Mouse (Mus musculus) ES-Bruce4 (cell line): ENCODE measurements around the gene Mme. TPM values are rescaled to one million over a fixed set of nuclear protein-coding genes. Genes with fewer than 3 reads are reported as not detected.

Source experiments
- H3K27ac ChIP-seq: 2 replicates; pipeline ENCODE4 v1.5.1; 2012; ENCODE audit warnings: low read length, inconsistent platforms; ENCODE audit not compliant: insufficient read depth
- H3K27me3 ChIP-seq: 2 replicates; pipeline ENCODE4 v1.6.1; 2012; ENCODE audit warnings: mild to moderate bottlenecking, low read length, inconsistent platforms; ENCODE audit not compliant: control insufficient read depth, poor library complexity, insufficient read depth, severe bottlenecking
- H3K36me3 ChIP-seq: 2 replicates; pipeline ENCODE4 v1.6.1; 2012; ENCODE audit warnings: inconsistent platforms, mild to moderate bottlenecking, low read length, moderate library complexity; ENCODE audit not compliant: control insufficient read depth, poor library complexity, insufficient read depth, severe bottlenecking
- H3K4me1 ChIP-seq: one replicate; pipeline ENCODE4 v1.8.1; 2011; ENCODE audit warnings: low read length; ENCODE audit not compliant: control insufficient read depth, insufficient read depth
- H3K4me3 ChIP-seq: 2 replicates; pipeline ENCODE4 v1.5.1; 2011; ENCODE audit warnings: low read depth, mild to moderate bottlenecking, low read length
- H3K9ac ChIP-seq: 2 replicates; pipeline ENCODE4 v1.6.1; 2012; ENCODE audit warnings: low read depth, mild to moderate bottlenecking, inconsistent platforms; ENCODE audit not compliant: poor library complexity, severe bottlenecking
- H3K9me3 ChIP-seq: replicated peaks from 2 replicates; pipeline ENCODE4 v1.6.1; 2012; ENCODE audit warnings: mild to moderate bottlenecking, low read length, inconsistent platforms; ENCODE audit not compliant: control insufficient read depth, poor library complexity, insufficient read depth, severe bottlenecking
- CTCF ChIP-seq: IDR thresholded peaks from one replicate; pipeline ENCODE4 v1.8.1; 2011; ENCODE audit warnings: low read depth, low read length
- EP300 ChIP-seq: IDR thresholded peaks from 2 replicates; pipeline ENCODE4 v1.6.1; 2011; ENCODE audit warnings: low read depth, low read length; ENCODE audit not compliant: insufficient read depth
- POLR2A ChIP-seq: IDR thresholded peaks from one replicate; pipeline ENCODE4 v1.8.1; 2011; ENCODE audit warnings: low read length; ENCODE audit not compliant: insufficient read depth
- polyA plus RNA-seq: library from polyadenylated mRNA; stranded (reverse); fragments of >200 nt; gene quantifications from 2 replicates; pipeline ENCODE4 v1.2.4, GENCODE M21; 2011; ENCODE audit warnings: low read depth; ENCODE audit not compliant: missing spikeins, insufficient read depth, insufficient read length

Gene Mme
- polyA plus RNA-seq, 1 experiment = 80.3 TPM

GRCm38 (mm10) chr3:63351680-63352260 lies 110.4 kb downstream of the Mme start:
- TF ChIP-seq POLR2A (no peak), EP300 (no peak), CTCF (no peak)
- Histone ChIP-seq H3K36me3 (peaks cover 6% of the 10 kb centered on the region), H3K4me1 (no peaks in the 10 kb centered on the region), H3K27ac (no peak overlapping the region), H3K9ac (no peak overlapping the region), H3K9me3 (no peaks in the 10 kb centered on the region), H3K27me3 (no peaks in the 10 kb centered on the region), H3K4me3 (no peak overlapping the region)

DNA sequence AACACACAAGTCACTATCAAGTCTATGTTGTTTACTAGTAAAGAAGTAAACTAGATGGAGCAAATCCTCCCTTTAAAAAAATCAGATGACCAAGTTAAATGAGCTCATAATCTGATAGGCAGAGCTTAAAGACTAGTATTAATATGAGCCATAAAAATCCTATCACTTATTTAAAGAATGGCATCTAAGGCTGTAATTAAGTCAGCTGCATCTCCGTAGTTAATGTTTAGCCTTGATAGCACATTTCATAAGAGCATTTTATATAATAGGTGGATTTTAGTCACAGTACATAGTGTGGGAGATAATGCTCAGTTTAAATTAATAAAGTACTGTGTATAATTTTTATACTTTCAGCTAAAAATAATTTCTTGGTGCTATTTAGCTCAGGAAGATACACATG lies 118.2 kb downstream of the Mme start:
- Histone ChIP-seq H3K27ac (no peak overlapping the region), H3K27me3 (no peaks in the 10 kb centered on the region), H3K9me3 (no peaks in the 10 kb centered on the region), H3K4me3 (no peak overlapping the region), H3K9ac (no peak overlapping the region), H3K4me1 (no peaks in the 10 kb centered on the region), H3K36me3 (no peaks in the 10 kb centered on the region)
- TF ChIP-seq CTCF = no peak
- TF ChIP-seq POLR2A = no peak
- no peak for TF ChIP-seq EP300

- TF ChIP-seq CTCF = no peak
- TF ChIP-seq EP300 = no peak
These were observed 143.7 kb downstream of the Mme start for GRCm38 (mm10) chr3:63384989-63385388.

GRCm38 (mm10) chr3:63390774-63391173 lies 149.4 kb downstream of the Mme start:
- no peaks in the 10 kb centered on the region for H3K9me3 ChIP-seq
- H3K4me1 ChIP-seq = no peaks in the 10 kb centered on the region
- H3K36me3 ChIP-seq = no peaks in the 10 kb centered on the region
- H3K4me3 ChIP-seq = no peak overlapping the region
- TF ChIP-seq POLR2A = no peak
- TF ChIP-seq CTCF = no peak
- TF ChIP-seq EP300 = no peak
- H3K27ac ChIP-seq = no peak overlapping the region
- H3K27me3 ChIP-seq = no peaks in the 10 kb centered on the region
- no peak overlapping the region for H3K9ac ChIP-seq

More at GRCm38 (mm10) chr3:63384989-63385388, 143.7 kb downstream of the Mme start:
- Histone ChIP-seq H3K27ac (no peak overlapping the region), H3K9ac (no peak overlapping the region), H3K27me3 (no peaks in the 10 kb centered on the region), H3K4me1 (no peaks in the 10 kb centered on the region), H3K9me3 (no peaks in the 10 kb centered on the region), H3K4me3 (no peak overlapping the region), H3K36me3 (peaks cover 3% of the 10 kb centered on the region; the same call in 1 of the 2 replicates)

GRCm38 (mm10) chr3:63391348-63391747 lies 150.0 kb downstream of the Mme start:
- H3K4me3 ChIP-seq = no peak overlapping the region
- H3K27ac ChIP-seq = no peak overlapping the region
- no peak overlapping the region for H3K9ac ChIP-seq
- no peak for TF ChIP-seq EP300
- no peak for TF ChIP-seq POLR2A
- H3K36me3 ChIP-seq = no peaks in the 10 kb centered on the region
- no peaks in the 10 kb centered on the region for H3K4me1 ChIP-seq
- H3K9me3 ChIP-seq = no peaks in the 10 kb centered on the region
- no peaks in the 10 kb centered on the region for H3K27me3 ChIP-seq

DNA sequence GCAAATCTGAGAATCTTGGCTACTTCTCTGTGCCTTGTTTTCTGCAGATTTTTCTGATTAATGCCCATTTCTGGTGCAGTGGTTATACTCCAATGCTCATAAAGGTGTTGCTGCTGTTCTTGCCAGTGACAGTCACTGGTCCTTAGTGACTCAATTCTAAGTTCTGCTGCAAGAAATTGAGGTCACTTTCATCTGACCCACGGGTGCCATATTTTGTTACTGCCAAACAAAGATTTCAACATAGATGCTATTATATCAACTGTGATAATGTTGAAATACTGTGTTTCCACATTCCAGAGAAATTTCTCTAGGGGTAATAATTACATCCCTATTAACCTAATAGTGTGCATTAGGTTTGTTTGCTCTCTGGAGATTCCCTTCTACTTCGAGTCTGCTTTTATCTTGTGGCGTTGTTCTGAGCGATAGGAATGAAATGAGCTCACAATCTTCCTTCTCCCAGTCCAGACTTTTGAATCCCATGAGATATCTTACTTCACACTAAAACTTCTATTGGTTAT lies 153.1 kb downstream of the Mme start:
- H3K9me3 ChIP-seq = no peaks in the 10 kb centered on the region
- no peak overlapping the region for H3K9ac ChIP-seq
- H3K4me1 ChIP-seq = no peaks in the 10 kb centered on the region
- no peak for TF ChIP-seq EP300
- no peak for TF ChIP-seq POLR2A
- TF ChIP-seq CTCF = no peak
- no peak overlapping the region for H3K27ac ChIP-seq
- H3K4me3 ChIP-seq = no peak overlapping the region
- H3K36me3 ChIP-seq = no peaks in the 10 kb centered on the region
- H3K27me3 ChIP-seq = no peaks in the 10 kb centered on the region
